Mouse (Mus musculus) liver, embryonic 13.5 days (tissue): ENCODE measurements around the gene Chd5. TPM values are rescaled to one million over a fixed set of nuclear protein-coding genes. Genes with fewer than 3 reads are reported as not detected.

ENCODE experiments used
- ATAC-seq: fragments of 200-750 bp; cut with Nextera tagmentation; 2 replicates; pipeline ENCODE4 v1.8.0; 2017; ENCODE audit warnings: low read depth, mild to moderate bottlenecking, moderate number of reproducible peaks, moderate library complexity
- DNase-seq: peaks from one replicate; pipeline ENCODE4 v3.0.0; 2022
- H3K27ac ChIP-seq: fragments of 300-500 bp; sonication (generic); 2 replicates; pipeline ENCODE4 v1.5.1; 2015; ENCODE audit warnings: moderate library complexity, mild to moderate bottlenecking, inconsistent platforms
- H3K27me3 ChIP-seq: fragments of 300-500 bp; sonication (generic); 2 replicates; pipeline ENCODE4 v1.6.1; 2015; ENCODE audit warnings: mild to moderate bottlenecking, inconsistent platforms
- H3K36me3 ChIP-seq: fragments of 300-500 bp; sonication (generic); 2 replicates; pipeline ENCODE4 v1.6.1; 2015; ENCODE audit warnings: mild to moderate bottlenecking, inconsistent platforms
- H3K4me1 ChIP-seq: fragments of 300-500 bp; sonication (generic); replicated peaks from 2 replicates; pipeline ENCODE4 v1.6.1; 2015; ENCODE audit warnings: inconsistent platforms
- H3K4me2 ChIP-seq: fragments of 300-500 bp; sonication (generic); 2 replicates; pipeline ENCODE4 v1.6.1; 2015; ENCODE audit warnings: inconsistent platforms, mild to moderate bottlenecking, moderate library complexity
- H3K4me3 ChIP-seq: fragments of 300-500 bp; sonication (generic); replicated peaks from 2 replicates; pipeline ENCODE4 v1.5.1; 2015; ENCODE audit warnings: mild to moderate bottlenecking, inconsistent platforms
- H3K9ac ChIP-seq: fragments of 300-500 bp; sonication (generic); 2 replicates; pipeline ENCODE4 v1.6.1; 2015; ENCODE audit warnings: mild to moderate bottlenecking, inconsistent platforms
- H3K9me3 ChIP-seq: fragments of 300-500 bp; sonication (generic); replicated peaks from 2 replicates; pipeline ENCODE4 v1.6.1; 2016; ENCODE audit warnings: inconsistent platforms
- WGBS: fragments of 180-500 bp; shearing (Covaris S2); methylation state at CpG from one replicate; pipeline ENCODE4 v1.1.7; 2015; ENCODE audit not compliant: insufficient replicate concordance; 5-methylcytosine and 5-hydroxymethylcytosine counted together
- polyA plus RNA-seq: library from polyadenylated mRNA; unstranded; fragments of >200 nt; fragmentation: Nextera tagmentation; extraction: Ambion mirVana; gene quantifications from 2 replicates; pipeline ENCODE4 v1.2.1, GENCODE M21; 2015

The Chd5 gene
- polyA plus RNA-seq, 1 experiment from 2014 or later: 0.52 TPM

GRCm38 (mm10) chr4:152300375-152300774 is 38.1 kb upstream of the Chd5 start:
- Histone ChIP-seq H3K27ac (no peak overlapping the region), H3K4me1 (peaks cover 26% of the 10 kb centered on the region), H3K36me3 (peaks cover 57% of the 10 kb centered on the region), H3K4me2 (no peak overlapping the region), H3K9me3 (no peaks in the 10 kb centered on the region), H3K27me3 (no peaks in the 10 kb centered on the region), H3K4me3 (no peak overlapping the region), H3K9ac (no peak overlapping the region)
- WGBS: 87% methylated on average over 8 of the region's 8 CpGs
- DNase-seq (no peak), ATAC-seq (no peak)

GRCm38 (mm10) chr4:152302012-152302411 is 36.4 kb upstream of the Chd5 start:
- Histone ChIP-seq H3K9ac (no peak overlapping the region), H3K4me2 (no peak overlapping the region), H3K4me3 (no peak overlapping the region), H3K9me3 (no peaks in the 10 kb centered on the region), H3K27ac (no peak overlapping the region), H3K36me3 (peaks cover 60% of the 10 kb centered on the region), H3K27me3 (no peaks in the 10 kb centered on the region), H3K4me1 (peaks cover 15% of the 10 kb centered on the region)
- no peak for DNase-seq
- 80% methylated on average over 11 of the region's 11 CpGs for WGBS
- no peak for ATAC-seq

GRCm38 (mm10) chr4:152303172-152303571 is 35.3 kb upstream of the Chd5 start:
- H3K27ac ChIP-seq: no peak overlapping the region
- H3K4me3 ChIP-seq: no peak overlapping the region
- H3K9ac ChIP-seq: no peak overlapping the region
- H3K36me3 ChIP-seq: peaks cover 60% of the 10 kb centered on the region
- H3K4me2 ChIP-seq: no peak overlapping the region
- H3K27me3 ChIP-seq: no peaks in the 10 kb centered on the region
- ATAC-seq (no peak; the same call in 1 of the 2 replicates), DNase-seq (no peak)
- H3K4me1 ChIP-seq: peaks cover 10% of the 10 kb centered on the region
- WGBS: 81% methylated on average over 10 of the region's 10 CpGs
- H3K9me3 ChIP-seq: no peaks in the 10 kb centered on the region

GRCm38 (mm10) chr4:152304685-152305084 is 33.8 kb upstream of the Chd5 start:
- no peak overlapping the region for H3K27ac ChIP-seq
- ATAC-seq (no peak), DNase-seq (no peak)
- H3K4me3 ChIP-seq: no peak overlapping the region
- H3K9me3 ChIP-seq: no peaks in the 10 kb centered on the region
- peaks cover 57% of the 10 kb centered on the region for H3K36me3 ChIP-seq
- H3K9ac ChIP-seq: no peak overlapping the region
- no peaks in the 10 kb centered on the region for H3K4me1 ChIP-seq
- WGBS: 82% methylated on average over 6 of the region's 6 CpGs
- no peaks in the 10 kb centered on the region; the same call in 1 of the 2 replicates for H3K27me3 ChIP-seq
- no peak overlapping the region for H3K4me2 ChIP-seq

- no peak overlapping the region for H3K27ac ChIP-seq
- H3K36me3 ChIP-seq: peaks cover 44% of the 10 kb centered on the region
- H3K9me3 ChIP-seq: no peaks in the 10 kb centered on the region
- H3K9ac ChIP-seq: no peak overlapping the region
- no peak overlapping the region for H3K4me2 ChIP-seq
- 61% methylated on average over 6 of the region's 6 CpGs for WGBS
- DNase-seq (no peak), ATAC-seq (no peak)
- peaks cover 12% of the 10 kb centered on the region for H3K27me3 ChIP-seq
- no peaks in the 10 kb centered on the region for H3K4me1 ChIP-seq
- no peak overlapping the region for H3K4me3 ChIP-seq
Observed at GRCm38 (mm10) chr4:152305991-152306390, 32.5 kb upstream of the Chd5 start.

GRCm38 (mm10) chr4:152307542-152307941 is 30.9 kb upstream of the Chd5 start:
- DNase-seq: no peak
- no peak for ATAC-seq
- WGBS: 79% methylated on average over 9 of the region's 9 CpGs
- H3K9ac ChIP-seq: no peak overlapping the region
- H3K27me3 ChIP-seq: peaks cover 28% of the 10 kb centered on the region
- H3K4me1 ChIP-seq: peaks cover 7% of the 10 kb centered on the region
- no peak overlapping the region for H3K27ac ChIP-seq
- no peak overlapping the region for H3K4me3 ChIP-seq
- no peak overlapping the region for H3K4me2 ChIP-seq
- no peaks in the 10 kb centered on the region for H3K9me3 ChIP-seq
- peaks cover 31% of the 10 kb centered on the region for H3K36me3 ChIP-seq

GRCm38 (mm10) chr4:152312186-152312585 is 26.3 kb upstream of the Chd5 start:
- H3K27ac ChIP-seq: no peak overlapping the region
- H3K36me3 ChIP-seq: no peaks in the 10 kb centered on the region; the same call in 1 of the 2 replicates
- DNase-seq: no peak
- peaks cover 74% of the 10 kb centered on the region for H3K27me3 ChIP-seq
- H3K4me3 ChIP-seq: peak overlapping the region; percentile 31; the same call in 1 of the 2 replicates
- no peaks in the 10 kb centered on the region for H3K9me3 ChIP-seq
- peak overlapping the region; percentile 56 for H3K4me2 ChIP-seq
- peaks cover 22% of the 10 kb centered on the region for H3K4me1 ChIP-seq
- no peak overlapping the region for H3K9ac ChIP-seq
- WGBS: 2% methylated on average over 14 of the region's 14 CpGs
- 0 out of 2 replicates have a peak, but pooled peaks have one; percentile 6 for ATAC-seq

- 1% methylated on average over 29 of the region's 29 CpGs for WGBS
- H3K27ac ChIP-seq: no peak overlapping the region
- ATAC-seq (no peak), DNase-seq (no peak)
- peaks cover 22% of the 10 kb centered on the region for H3K4me1 ChIP-seq
- no peak overlapping the region for H3K9ac ChIP-seq
- no peaks in the 10 kb centered on the region for H3K9me3 ChIP-seq
- H3K27me3 ChIP-seq: peaks cover 85% of the 10 kb centered on the region
- H3K4me2 ChIP-seq: peak overlapping the region; percentile 56
- H3K4me3 ChIP-seq: peak overlapping the region; percentile 31
- H3K36me3 ChIP-seq: no peaks in the 10 kb centered on the region; the same call in 1 of the 2 replicates
Observed at GRCm38 (mm10) chr4:152313211-152313632, 25.2 kb upstream of the Chd5 start.

- no peak for ATAC-seq
- no peak overlapping the region for H3K4me2 ChIP-seq
- H3K4me3 ChIP-seq: no peak overlapping the region
Observed at GRCm38 (mm10) chr4:152313934-152314333, 24.5 kb upstream of the Chd5 start.

GRCm38 (mm10) chr4:152315498-152316213 is 22.8 kb upstream of the Chd5 start:
- Histone ChIP-seq H3K36me3 (no peaks in the 10 kb centered on the region), H3K4me3 (peak overlapping the region; percentile 12; the same call in 1 of the 2 replicates), H3K27ac (no peak overlapping the region), H3K4me1 (peaks cover 29% of the 10 kb centered on the region), H3K9ac (no peak overlapping the region), H3K27me3 (peaks cover 84% of the 10 kb centered on the region), H3K4me2 (peak overlapping the region; percentile 44), H3K9me3 (no peaks in the 10 kb centered on the region)
- ATAC-seq: no peak
- 2% methylated on average over 43 of the region's 43 CpGs for WGBS
- no peak for DNase-seq

More at GRCm38 (mm10) chr4:152313934-152314333, 24.5 kb upstream of the Chd5 start:
- Histone ChIP-seq H3K4me1 (peaks cover 29% of the 10 kb centered on the region), H3K36me3 (no peaks in the 10 kb centered on the region), H3K27ac (no peak overlapping the region), H3K9ac (no peak overlapping the region), H3K27me3 (peaks cover 92% of the 10 kb centered on the region), H3K9me3 (no peaks in the 10 kb centered on the region)
- no peak for DNase-seq

- DNase-seq: no peak
- no peak overlapping the region for H3K27ac ChIP-seq
- no peak overlapping the region for H3K4me3 ChIP-seq
- H3K4me1 ChIP-seq: peaks cover 21% of the 10 kb centered on the region
- 70% methylated on average over 6 of the region's 6 CpGs for WGBS
- no peaks in the 10 kb centered on the region for H3K9me3 ChIP-seq
- no peak overlapping the region for H3K4me2 ChIP-seq
- peaks cover 65% of the 10 kb centered on the region for H3K27me3 ChIP-seq
- H3K36me3 ChIP-seq: no peaks in the 10 kb centered on the region
- H3K9ac ChIP-seq: no peak overlapping the region
- ATAC-seq: no peak
Observed at GRCm38 (mm10) chr4:152317631-152318033, 20.8 kb upstream of the Chd5 start.
